Mouse (Mus musculus) gastrocnemius, postnatal 36 days (tissue): ENCODE results near the gene Clec12a. TPM values are rescaled to one million over a fixed set of nuclear protein-coding genes. Genes with fewer than 3 reads are reported as not detected.

ENCODE experiments used
- DNase-seq, 2 experiments: peaks; one replicate each; pipeline ENCODE4 v3.0.0; 2022
- intact Hi-C: fragments of 180-260 bp; cut with DNase I; formaldehyde crosslinking; loops from one replicate; pipeline ENCODE4 v1.15.1; 2025
- total RNA-seq, 2 experiments: library from RNA; stranded (reverse); gene quantifications; 2 replicates each; pipeline ENCODE4 v1.2.3; 2021

Clec12a gene
- total RNA-seq, 2 experiments from 2014 or later = 0.20 to 0.22 TPM

DNA sequence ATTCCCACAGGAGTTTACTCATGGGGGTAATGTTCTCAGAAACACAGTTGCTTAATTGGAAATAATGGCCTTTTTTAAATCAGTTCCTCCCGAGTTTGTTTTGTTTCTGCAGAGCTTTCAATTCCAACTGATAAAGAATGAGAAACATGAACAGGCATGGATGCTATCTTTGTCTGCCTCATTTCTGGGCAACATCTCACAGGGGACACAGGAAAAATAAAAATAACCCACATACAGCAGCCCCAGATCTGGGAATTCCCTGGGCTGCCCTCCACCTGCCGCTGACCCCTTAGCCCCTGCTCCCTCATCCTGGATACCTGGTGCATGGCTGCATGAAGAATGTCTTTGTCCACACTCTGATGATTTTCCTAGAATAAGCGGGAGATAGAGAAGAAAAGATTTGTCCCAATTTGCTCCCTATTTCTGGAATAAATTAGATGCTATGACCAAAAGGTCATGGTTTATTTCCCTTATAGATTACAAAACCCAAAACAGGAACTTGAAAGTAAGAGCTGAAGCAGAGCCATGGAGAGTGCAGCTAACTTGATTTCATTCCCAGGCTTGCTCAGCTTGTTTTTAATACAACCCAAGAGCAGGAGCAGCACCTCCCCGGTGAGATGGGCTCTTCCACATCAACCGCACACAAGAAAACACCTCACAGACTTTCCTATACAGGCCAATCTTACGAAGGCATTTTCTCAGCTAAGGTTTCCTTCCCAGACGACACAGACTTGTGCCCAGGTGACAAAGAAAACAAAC is 27.1 kb downstream of the Clec12a start:
- intact Hi-C loops = loop anchor here (5.0 kb wide), 2 partner anchors 282 to 517 kb away; no protein-coding TSS in a partner anchor
- no peak for DNase-seq

- DNase-seq = no peak
- intact Hi-C loops = no loop called here
Measured at GRCm38 (mm10) chr6:129374937-129375471, 32.5 kb downstream of the Clec12a start.

DNA sequence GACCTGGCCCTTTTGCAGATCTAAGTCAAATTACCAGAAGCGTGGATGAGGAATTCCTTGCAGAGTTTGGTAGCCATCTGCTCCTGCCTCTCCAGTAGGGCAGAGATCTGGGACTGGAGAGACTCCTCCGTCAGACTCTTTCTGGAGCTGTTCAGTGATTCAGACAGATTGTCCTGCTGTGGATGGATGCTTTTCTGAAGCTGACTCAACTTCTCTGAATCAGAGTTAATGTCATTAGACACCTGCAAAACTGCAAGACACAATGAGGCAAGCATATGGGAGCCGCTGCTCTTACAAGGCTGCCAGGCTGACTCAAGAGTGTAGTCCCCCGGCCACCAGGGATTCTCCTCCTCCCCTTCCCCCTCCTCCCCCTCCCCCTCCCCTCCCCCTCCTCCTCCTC is 38.0 kb downstream of the Clec12a start:
- no peak for DNase-seq
- intact Hi-C loops = no loop called here

DNA sequence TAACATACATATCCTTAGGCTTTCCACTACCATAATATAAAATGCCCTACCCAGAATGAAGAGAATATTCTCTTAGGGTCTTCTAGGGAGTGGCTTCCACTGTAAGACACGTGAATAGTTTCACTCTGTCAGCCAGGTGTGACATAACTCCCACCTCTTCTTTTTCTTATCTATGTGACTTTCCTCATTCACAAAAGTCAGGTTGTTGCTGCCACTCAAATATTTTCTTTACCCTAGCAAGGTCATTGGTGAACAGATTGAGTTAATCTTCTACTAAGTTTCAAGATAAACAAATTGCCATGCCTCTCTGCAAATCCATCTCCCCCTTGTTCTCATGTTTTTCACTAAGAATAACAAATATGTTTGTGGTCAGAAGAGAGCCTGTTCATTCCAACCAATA is 39.2 kb downstream of the Clec12a start:
- intact Hi-C loops = no loop called here
- DNase-seq = no peak

- DNase-seq = no peak
- intact Hi-C loops = no loop called here
Measured at GRCm38 (mm10) chr6:129383466-129383865, 41.0 kb downstream of the Clec12a start.

DNA sequence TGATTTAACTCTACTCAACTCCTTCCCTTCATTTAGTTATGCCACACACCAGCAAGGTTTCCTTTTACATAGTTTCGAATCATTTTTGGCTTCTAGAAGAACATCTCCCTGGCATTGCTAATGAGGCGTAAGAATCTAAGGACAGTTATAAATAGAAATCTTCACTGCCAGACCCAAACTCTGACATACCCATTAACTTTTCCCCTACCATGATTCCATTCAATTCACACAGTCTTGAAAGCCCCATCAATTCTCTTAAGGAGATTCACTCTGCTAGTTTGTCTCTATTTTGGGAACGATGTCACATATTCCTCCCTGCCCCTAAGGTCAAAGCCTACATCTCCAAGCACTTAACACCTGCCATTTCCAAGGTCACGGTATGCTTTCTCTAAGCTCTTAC is 42.5 kb downstream of the Clec12a start:
- DNase-seq = no peak
- intact Hi-C loops = no loop called here

- intact Hi-C loops = no loop called here
- DNase-seq = no peak
Measured at GRCm38 (mm10) chr6:129385774-129386173, 43.3 kb downstream of the Clec12a start, which contains the start of gene Clec12b. TSS of gene Clec12b (minus strand) at chr6:129385874.

GRCm38 (mm10) chr6:129393087-129393720 is 50.7 kb downstream of the Clec12a start:
- no peak for DNase-seq
- intact Hi-C loops = loop anchor here (5.0 kb wide), 1 partner anchor 84 kb away; no protein-coding TSS in a partner anchor

DNA sequence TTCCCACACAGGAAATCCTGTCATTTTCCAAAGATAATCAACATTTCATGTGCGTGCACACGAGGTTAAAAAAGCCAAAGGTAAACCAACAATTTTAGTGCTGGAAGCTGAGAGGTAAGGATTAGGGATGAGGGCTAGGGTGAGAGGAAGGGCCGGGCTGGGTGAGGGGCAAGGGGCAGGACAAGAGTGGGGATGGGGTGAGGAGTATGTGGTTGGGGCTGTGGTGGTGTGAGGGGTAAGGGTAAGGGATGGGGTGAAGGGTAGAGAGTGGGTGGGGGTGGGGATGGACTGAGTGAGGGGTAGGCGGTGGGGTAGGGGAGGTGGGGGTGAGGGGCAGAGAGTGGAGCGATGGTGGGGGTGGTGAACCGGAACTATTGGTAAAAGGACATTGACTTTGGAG is 51.2 kb downstream of the Clec12a start:
- no peak for DNase-seq
- intact Hi-C loops = loop anchor here (5.0 kb wide), 1 partner anchor 84 kb away; no protein-coding TSS in a partner anchor

- intact Hi-C loops = loop anchor here (5.0 kb wide), 1 partner anchor 125 kb away; no protein-coding TSS in a partner anchor
- DNase-seq = no peak
Measured at GRCm38 (mm10) chr6:129396997-129397396, 54.5 kb downstream of the Clec12a start, which contains the start of gene Clec1b. TSS of gene Clec1b (plus strand) at chr6:129397297.

- intact Hi-C loops = loop anchor here (5.0 kb wide), 1 partner anchor 122 kb away; no protein-coding TSS in a partner anchor
- DNase-seq = no peak
Measured at GRCm38 (mm10) chr6:129399945-129400344, 57.5 kb downstream of the Clec12a start.

GRCm38 (mm10) chr6:129402404-129402803 is 59.9 kb downstream of the Clec12a start:
- no peak for DNase-seq
- intact Hi-C loops = no loop called here

GRCm38 (mm10) chr6:129403391-129403790 is 60.9 kb downstream of the Clec12a start:
- intact Hi-C loops = no loop called here
- DNase-seq = no peak

DNA sequence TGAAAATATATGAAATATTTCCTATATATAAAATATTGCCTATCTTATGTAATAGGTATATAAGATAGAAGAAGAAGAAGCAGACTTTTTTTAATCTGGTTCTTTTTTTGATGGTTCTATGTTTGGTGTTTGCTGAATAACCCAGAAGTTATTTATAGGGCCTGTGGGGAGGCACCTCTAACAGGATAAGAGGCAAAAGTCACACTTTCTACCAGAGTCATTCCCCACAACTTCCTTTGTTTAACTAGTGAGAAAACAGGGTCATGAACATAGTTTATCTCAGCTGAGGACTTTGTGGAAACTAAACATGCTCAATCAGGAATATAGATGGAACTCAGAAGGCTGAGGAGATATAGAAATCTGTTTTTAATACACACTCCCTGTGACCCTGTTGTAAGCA is 63.5 kb downstream of the Clec12a start:
- no peak for DNase-seq
- intact Hi-C loops = loop anchor here (5.0 kb wide), 1 partner anchor 71 kb away; no protein-coding TSS in a partner anchor

DNA sequence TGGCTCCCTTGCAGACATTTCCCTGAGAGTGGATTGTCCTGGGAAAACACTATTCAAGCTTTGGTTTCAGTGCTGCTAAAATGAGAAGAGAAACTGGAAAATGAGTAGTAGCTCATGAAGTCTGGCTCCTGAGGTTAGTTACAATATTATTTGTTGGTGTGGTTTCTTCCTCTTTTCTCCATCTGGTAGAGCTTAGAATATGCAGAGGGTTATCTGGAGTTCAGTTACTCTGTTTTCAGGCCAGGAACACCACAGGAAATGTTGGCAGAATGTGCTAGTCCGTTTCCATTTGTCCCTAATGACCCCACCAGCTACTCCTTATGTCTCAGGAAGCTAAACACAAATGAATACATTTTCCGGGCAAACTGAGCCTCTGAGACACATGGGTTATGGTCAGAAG is 64.8 kb downstream of the Clec12a start:
- intact Hi-C loops = loop anchor here (5.0 kb wide), 1 partner anchor 70 kb away; no protein-coding TSS in a partner anchor
- DNase-seq = no peak

DNA sequence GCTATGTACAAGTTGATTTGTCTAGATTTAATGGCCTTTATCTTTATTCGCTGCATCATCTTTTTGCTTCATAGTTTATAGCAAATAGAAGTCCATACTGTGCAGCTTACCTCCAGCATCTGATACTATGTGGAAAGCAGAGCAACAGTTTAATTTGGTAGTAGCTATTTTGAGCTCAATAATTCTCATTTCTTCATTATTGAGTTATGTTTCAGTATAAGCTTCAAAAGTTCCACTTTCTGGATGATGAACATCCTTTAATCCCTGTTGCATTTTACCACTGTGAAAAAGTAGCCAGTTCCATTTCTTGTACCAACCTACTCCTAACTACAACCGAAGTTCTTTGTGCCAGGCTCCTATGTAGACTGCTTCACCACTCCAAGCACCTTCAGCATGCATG is 66.1 kb downstream of the Clec12a start, which contains the start of gene Clec9a:
Gene Clec9a (plus strand): TSS at position 301 of the 400 bp plus-strand sequence.
- DNase-seq = no peak
- intact Hi-C loops = loop anchor here (5.0 kb wide), 1 partner anchor 69 kb away; no protein-coding TSS in a partner anchor

- DNase-seq = no peak
- intact Hi-C loops = no loop called here
Measured at GRCm38 (mm10) chr6:129414177-129414576, 71.7 kb downstream of the Clec12a start.
